Mouse (Mus musculus): ENCODE measurements around the gene Tmem52. TPM values are rescaled to one million over a fixed set of nuclear protein-coding genes. Genes with fewer than 3 reads are reported as not detected.

Gene Tmem52
- polyA plus RNA-seq, 1 experiment from 2014 or later = 0.14 TPM

- Histone ChIP-seq H3K9me3 (replicated peaks) (no peaks in the 10 kb centered on the region), H3K36me3 (no peaks in the 10 kb centered on the region), H3K27me3 (ENCODE audit: low read depth, poor library complexity, severe bottlenecking) (no peaks in the 10 kb centered on the region), H3K27ac (replicated peaks) (peak overlapping the region; percentile 59; the same call in 1 of the 2 replicates), H3K4me3 (peak overlapping the region; percentile 33; the same call in 1 of the 2 replicates), H3K4me1 (peaks cover 15% of the 10 kb centered on the region)
- DNase-seq (ENCODE audit: low spot score) = peak; percentile 84
- WGBS = 28% methylated on average over 28 of the region's 28 CpGs
Measured at GRCm38 (mm10) chr4:155481381-155482124, 12.6 kb downstream of the Tmem52 start.

- no peaks in the 10 kb centered on the region for H3K36me3 ChIP-seq
- no peak overlapping the region for H3K4me3 ChIP-seq
- H3K9me3 ChIP-seq (replicated peaks) = no peaks in the 10 kb centered on the region
- no peaks in the 10 kb centered on the region for H3K27me3 ChIP-seq (ENCODE audit: low read depth, poor library complexity, severe bottlenecking)
- DNase-seq (ENCODE audit: low spot score) = no peak
- peaks cover 15% of the 10 kb centered on the region for H3K4me1 ChIP-seq
- WGBS = 88% methylated on average over 6 of the region's 6 CpGs
- no peak overlapping the region for H3K27ac ChIP-seq (replicated peaks)
Measured at GRCm38 (mm10) chr4:155482125-155482480, 13.2 kb downstream of the Tmem52 start.

GRCm38 (mm10) chr4:155482733-155483540, 14.0 kb downstream of the Tmem52 start:
- Histone ChIP-seq H3K4me3 (no peak overlapping the region), H3K27me3 (ENCODE audit: low read depth, poor library complexity, severe bottlenecking) (no peaks in the 10 kb centered on the region), H3K36me3 (no peaks in the 10 kb centered on the region), H3K27ac (replicated peaks) (peak overlapping the region; percentile 57), H3K4me1 (peaks cover 17% of the 10 kb centered on the region), H3K9me3 (replicated peaks) (no peaks in the 10 kb centered on the region)
- WGBS = 55% methylated on average over 8 of the region's 8 CpGs
- no peak for DNase-seq (ENCODE audit: low spot score)

- Histone ChIP-seq H3K4me1 (peaks cover 30% of the 10 kb centered on the region), H3K36me3 (no peaks in the 10 kb centered on the region), H3K27ac (replicated peaks) (no peak overlapping the region; the same call in 1 of the 2 replicates), H3K9me3 (replicated peaks) (no peaks in the 10 kb centered on the region), H3K27me3 (ENCODE audit: low read depth, poor library complexity, severe bottlenecking) (no peaks in the 10 kb centered on the region), H3K4me3 (no peak overlapping the region)
- DNase-seq (ENCODE audit: low spot score) = no peak
- 81% methylated on average over 3 of the region's 3 CpGs for WGBS
Measured at GRCm38 (mm10) chr4:155485521-155485920, 16.6 kb downstream of the Tmem52 start.

GRCm38 (mm10) chr4:155487746-155488145, 18.8 kb downstream of the Tmem52 start:
- no peaks in the 10 kb centered on the region; the same call in 1 of the 2 replicates for H3K9me3 ChIP-seq (replicated peaks)
- 47% methylated on average over 3 of the region's 3 CpGs for WGBS
- no peak overlapping the region for H3K4me3 ChIP-seq
- no peaks in the 10 kb centered on the region for H3K27me3 ChIP-seq (ENCODE audit: low read depth, poor library complexity, severe bottlenecking)
- no peak for DNase-seq (ENCODE audit: low spot score)
- peaks cover 28% of the 10 kb centered on the region for H3K4me1 ChIP-seq
- no peaks in the 10 kb centered on the region for H3K36me3 ChIP-seq
- no peak overlapping the region for H3K27ac ChIP-seq (replicated peaks)

- no peak for DNase-seq (ENCODE audit: low spot score)
- H3K27me3 ChIP-seq (ENCODE audit: low read depth, poor library complexity, severe bottlenecking) = no peaks in the 10 kb centered on the region
- no peak overlapping the region for H3K4me3 ChIP-seq
- no peaks in the 10 kb centered on the region for H3K36me3 ChIP-seq
- H3K27ac ChIP-seq (replicated peaks) = no peak overlapping the region
- H3K9me3 ChIP-seq (replicated peaks) = no peaks in the 10 kb centered on the region; the same call in 1 of the 2 replicates
- 82% methylated on average over 8 of the region's 8 CpGs for WGBS
- peaks cover 29% of the 10 kb centered on the region for H3K4me1 ChIP-seq
Measured at GRCm38 (mm10) chr4:155488232-155489025, 19.5 kb downstream of the Tmem52 start.

- H3K4me1 ChIP-seq = peaks cover 35% of the 10 kb centered on the region
- no peak overlapping the region for H3K4me3 ChIP-seq
- no peak overlapping the region for H3K27ac ChIP-seq (replicated peaks)
- no peaks in the 10 kb centered on the region for H3K27me3 ChIP-seq (ENCODE audit: low read depth, poor library complexity, severe bottlenecking)
- H3K36me3 ChIP-seq = no peaks in the 10 kb centered on the region
- DNase-seq (ENCODE audit: low spot score) = no peak
- WGBS = 84% methylated on average over 9 of the region's 9 CpGs
- no peaks in the 10 kb centered on the region; the same call in 1 of the 2 replicates for H3K9me3 ChIP-seq (replicated peaks)
Measured at GRCm38 (mm10) chr4:155489101-155489970, 20.4 kb downstream of the Tmem52 start.

- Histone ChIP-seq H3K27ac (replicated peaks) (peak overlapping the region; percentile 100), H3K9me3 (replicated peaks) (no peaks in the 10 kb centered on the region; the same call in 1 of the 2 replicates), H3K36me3 (peaks cover under 1% of the 10 kb centered on the region; the same call in 1 of the 2 replicates), H3K4me1 (peaks cover 43% of the 10 kb centered on the region), H3K27me3 (ENCODE audit: low read depth, poor library complexity, severe bottlenecking) (no peaks in the 10 kb centered on the region), H3K4me3 (peak overlapping the region; percentile 100)
- DNase-seq (ENCODE audit: low spot score) = no peak
- WGBS = 42% methylated on average over 5 of the region's 5 CpGs
Measured at GRCm38 (mm10) chr4:155490456-155490855, 21.5 kb downstream of the Tmem52 start.

GRCm38 (mm10) chr4:155490990-155491504, 22.1 kb downstream of the Tmem52 start, which contains the start of gene Gnb1:
Gene Gnb1 (plus strand): TSS chr4:155491361.
- Histone ChIP-seq H3K4me3 (peak within 1 kb of the TSS; percentile 100), H3K9me3 (replicated peaks) (no peaks in the 10 kb centered on the region; the same call in 1 of the 2 replicates), H3K36me3 (peaks cover 7% of the 10 kb centered on the region; the same call in 1 of the 2 replicates), H3K27me3 (ENCODE audit: low read depth, poor library complexity, severe bottlenecking) (no peaks in the 10 kb centered on the region), H3K27ac (replicated peaks) (peak within 1 kb of the TSS; percentile 100), H3K4me1 (peaks cover 43% of the 10 kb centered on the region)
- DNase-seq (ENCODE audit: low spot score) = peak; percentile 90
- WGBS = 1% methylated on average over 60 of the region's 60 CpGs

GRCm38 (mm10) chr4:155491529-155492130, 22.7 kb downstream of the Tmem52 start:
- no peaks in the 10 kb centered on the region; the same call in 1 of the 2 replicates for H3K9me3 ChIP-seq (replicated peaks)
- under 1% methylated on average over 53 of the region's 54 CpGs for WGBS
- H3K27me3 ChIP-seq (ENCODE audit: low read depth, poor library complexity, severe bottlenecking) = no peaks in the 10 kb centered on the region
- peak; percentile 71 for DNase-seq (ENCODE audit: low spot score)
- H3K27ac ChIP-seq (replicated peaks) = peak overlapping the region; percentile 100
- H3K36me3 ChIP-seq = peaks cover 12% of the 10 kb centered on the region
- peak overlapping the region; percentile 100 for H3K4me3 ChIP-seq
- peaks cover 43% of the 10 kb centered on the region for H3K4me1 ChIP-seq

GRCm38 (mm10) chr4:155492131-155492633, 23.3 kb downstream of the Tmem52 start:
- peak; percentile 80 for DNase-seq (ENCODE audit: low spot score)
- peaks cover 43% of the 10 kb centered on the region for H3K4me1 ChIP-seq
- peaks cover 17% of the 10 kb centered on the region for H3K36me3 ChIP-seq
- H3K27me3 ChIP-seq (ENCODE audit: low read depth, poor library complexity, severe bottlenecking) = no peaks in the 10 kb centered on the region
- peak overlapping the region; percentile 100 for H3K4me3 ChIP-seq
- H3K9me3 ChIP-seq (replicated peaks) = no peaks in the 10 kb centered on the region; the same call in 1 of the 2 replicates
- WGBS = under 1% methylated on average over 49 of the region's 51 CpGs
- H3K27ac ChIP-seq (replicated peaks) = peak overlapping the region; percentile 100

Data from midbrain, embryonic 10.5 days (tissue).